Mouse (Mus musculus): ENCODE data around the gene Asxl2. TPM values are rescaled to one million over a fixed set of nuclear protein-coding genes. Genes with fewer than 3 reads are reported as not detected.
A peak's percentile ranks its signal among the peaks of the same experiment; 100 is the strongest.

Gene Asxl2
- polyA plus RNA-seq, 1 experiment: 42.1 TPM

DNA sequence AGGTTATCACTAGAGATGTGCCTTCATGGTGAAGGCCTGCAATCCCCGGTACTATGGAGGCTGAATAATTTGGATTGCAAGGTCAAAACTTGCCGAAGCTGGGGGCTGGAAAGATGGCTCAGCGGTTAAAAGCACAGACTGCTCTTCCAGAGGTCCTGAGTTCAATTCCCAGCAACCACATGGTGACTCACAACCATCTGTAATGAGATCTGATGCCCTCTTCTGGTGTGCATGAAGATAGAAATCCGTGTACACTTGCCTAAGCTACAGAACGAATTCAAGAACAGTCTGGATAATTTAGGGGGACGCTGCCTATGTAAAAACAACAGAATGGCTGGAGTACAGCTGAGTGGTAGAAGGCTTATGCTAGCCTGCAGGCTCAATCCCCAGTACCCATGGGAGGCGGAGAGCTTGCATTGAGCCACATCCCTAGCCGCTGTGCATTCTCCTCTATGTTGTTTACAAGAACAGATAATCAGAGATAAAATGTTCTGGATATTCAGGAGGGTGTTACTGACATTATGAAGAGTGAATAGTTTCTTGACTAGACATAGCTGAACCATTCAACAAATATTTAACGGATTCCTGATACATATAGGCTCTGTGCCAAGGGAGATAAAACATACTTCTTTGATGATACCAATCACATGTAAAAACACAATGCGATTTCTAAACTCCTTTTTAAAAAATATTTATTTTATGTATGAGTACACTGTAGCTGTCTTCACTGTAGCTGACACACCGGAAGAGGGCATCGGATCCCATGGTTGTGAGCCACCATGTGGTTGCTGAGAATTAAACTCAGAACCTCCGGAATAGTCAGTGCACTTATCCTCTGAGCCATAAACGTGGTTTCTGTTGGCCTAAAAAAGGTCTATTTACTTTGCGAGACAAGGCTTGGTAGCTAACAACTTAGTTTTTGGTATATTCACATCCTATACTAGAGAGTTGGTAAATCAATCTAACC, 999 bp upstream of the Asxl2 start:
- no peak for TF ChIP-seq POLR2A (IDR thresholded peaks at IDR 0.05; ENCODE audit: borderline replicate concordance, low read depth, low read length)
- peak overlapping the region; percentile 93 for H3K27ac ChIP-seq (ENCODE audit: insufficient read depth, low read depth, low read length)
- peak overlapping the region; percentile 66 for H3K4me3 ChIP-seq (ENCODE audit: insufficient read depth, low read length)
- peaks cover 40% of the 10 kb centered on the region for H3K4me1 ChIP-seq (ENCODE audit: control insufficient read depth, insufficient read depth, low read length)

DNA sequence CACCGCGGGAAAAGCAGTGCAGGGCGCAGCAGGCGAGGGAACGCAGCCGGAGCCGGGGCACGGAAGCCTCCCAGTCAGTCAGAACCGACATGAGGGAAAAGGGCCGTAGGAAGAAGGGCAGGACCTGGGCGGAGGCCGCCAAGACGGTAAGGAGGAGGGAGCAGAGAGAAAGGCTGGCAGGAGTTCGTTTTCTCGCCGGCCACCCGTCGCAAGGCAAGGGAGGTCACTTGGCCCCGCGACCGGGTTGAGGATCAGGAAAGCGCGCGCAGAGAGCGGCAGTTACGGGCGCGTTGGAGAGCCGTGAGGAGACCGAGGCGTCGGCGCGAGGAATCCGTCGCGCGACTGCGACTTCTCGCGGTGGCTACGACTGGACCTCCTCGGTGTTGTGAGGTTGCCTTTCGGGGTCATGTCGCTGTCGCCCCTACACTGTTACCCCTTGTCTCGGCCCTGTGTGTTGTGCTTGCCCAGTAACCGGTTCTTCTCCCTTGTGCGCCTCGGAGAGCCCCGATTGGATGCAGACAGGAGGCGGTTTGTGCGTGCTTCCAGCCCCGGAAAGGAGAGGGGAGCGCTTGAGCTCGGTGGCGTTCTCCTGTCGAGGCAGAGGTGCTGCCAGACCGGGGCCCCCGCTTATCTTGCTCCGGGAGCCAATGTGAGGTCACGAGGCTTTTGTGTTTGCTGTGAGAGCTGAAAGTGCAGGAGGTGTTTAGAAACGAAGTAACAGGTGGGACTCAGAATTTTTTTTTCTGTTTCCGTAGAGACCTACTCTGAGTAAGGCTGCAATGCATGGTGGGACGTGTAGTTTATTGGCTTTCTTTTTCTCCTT, 621 bp downstream of the Asxl2 start:
- TF ChIP-seq POLR2A (IDR thresholded peaks at IDR 0.05; ENCODE audit: borderline replicate concordance, low read depth, low read length) (no peak), CTCF (IDR thresholded peaks at IDR 0.05; ENCODE audit: low read depth, low read length) (0 out of 2 replicates have a peak, but pooled peaks have one; percentile 8)
- peaks cover 35% of the 10 kb centered on the region for H3K4me1 ChIP-seq (ENCODE audit: control insufficient read depth, insufficient read depth, low read length)
- peak overlapping the region; percentile 91 for H3K4me3 ChIP-seq (ENCODE audit: insufficient read depth, low read length)
- peak overlapping the region; percentile 93 for H3K27ac ChIP-seq (ENCODE audit: insufficient read depth, low read depth, low read length)

DNA sequence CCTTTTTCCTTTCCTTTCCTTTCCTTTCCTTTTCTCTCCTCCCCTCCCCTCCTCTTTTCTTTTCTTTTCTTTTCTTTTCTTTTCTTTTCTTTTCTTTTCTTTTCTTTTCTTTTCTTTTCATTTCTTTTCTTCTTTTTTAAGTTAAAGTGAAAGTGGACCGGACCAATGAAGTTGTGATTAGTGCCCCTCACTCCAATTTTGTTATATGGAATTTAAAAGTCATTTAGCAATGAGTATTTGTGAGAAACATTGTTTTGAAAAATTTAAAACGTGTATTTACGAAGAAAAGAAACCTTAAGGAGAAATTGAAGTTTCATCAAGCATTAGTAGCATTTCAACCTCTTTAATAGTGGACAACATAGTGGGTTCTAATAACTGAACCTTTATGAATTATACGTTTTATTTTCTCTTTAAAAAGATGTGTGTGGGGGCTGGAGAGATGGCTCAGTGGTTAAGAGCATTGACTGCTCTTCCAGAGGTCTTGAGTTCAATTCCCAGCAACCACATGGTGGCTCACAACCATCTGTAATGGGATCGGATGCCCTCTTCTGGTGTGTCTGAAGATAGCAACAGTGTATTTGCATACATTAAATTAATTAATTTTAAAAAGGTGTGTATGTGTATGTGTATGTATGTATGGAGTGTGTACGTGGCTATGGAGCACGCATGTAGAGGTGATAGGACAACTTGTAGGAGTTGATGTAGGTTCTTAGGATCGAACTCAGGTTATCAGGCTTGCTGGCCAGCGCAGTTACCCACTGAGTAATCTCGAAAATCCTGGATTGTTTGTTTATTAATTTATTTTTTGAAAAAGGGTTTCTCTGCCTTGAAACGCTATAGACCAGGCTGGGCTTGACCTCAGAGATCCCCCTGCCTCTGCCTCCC, 1.5 kb downstream of the Asxl2 start:
- H3K4me1 ChIP-seq (ENCODE audit: control insufficient read depth, insufficient read depth, low read length): peaks cover 28% of the 10 kb centered on the region
- TF ChIP-seq POLR2A (IDR thresholded peaks at IDR 0.05; ENCODE audit: borderline replicate concordance, low read depth, low read length) (no peak), CTCF (IDR thresholded peaks at IDR 0.05; ENCODE audit: low read depth, low read length) (no peak)
- no peak overlapping the region; the same call in 1 of the 2 replicates for H3K27ac ChIP-seq (ENCODE audit: insufficient read depth, low read depth, low read length)
- peak overlapping the region; percentile 91 for H3K4me3 ChIP-seq (ENCODE audit: insufficient read depth, low read length)

DNA sequence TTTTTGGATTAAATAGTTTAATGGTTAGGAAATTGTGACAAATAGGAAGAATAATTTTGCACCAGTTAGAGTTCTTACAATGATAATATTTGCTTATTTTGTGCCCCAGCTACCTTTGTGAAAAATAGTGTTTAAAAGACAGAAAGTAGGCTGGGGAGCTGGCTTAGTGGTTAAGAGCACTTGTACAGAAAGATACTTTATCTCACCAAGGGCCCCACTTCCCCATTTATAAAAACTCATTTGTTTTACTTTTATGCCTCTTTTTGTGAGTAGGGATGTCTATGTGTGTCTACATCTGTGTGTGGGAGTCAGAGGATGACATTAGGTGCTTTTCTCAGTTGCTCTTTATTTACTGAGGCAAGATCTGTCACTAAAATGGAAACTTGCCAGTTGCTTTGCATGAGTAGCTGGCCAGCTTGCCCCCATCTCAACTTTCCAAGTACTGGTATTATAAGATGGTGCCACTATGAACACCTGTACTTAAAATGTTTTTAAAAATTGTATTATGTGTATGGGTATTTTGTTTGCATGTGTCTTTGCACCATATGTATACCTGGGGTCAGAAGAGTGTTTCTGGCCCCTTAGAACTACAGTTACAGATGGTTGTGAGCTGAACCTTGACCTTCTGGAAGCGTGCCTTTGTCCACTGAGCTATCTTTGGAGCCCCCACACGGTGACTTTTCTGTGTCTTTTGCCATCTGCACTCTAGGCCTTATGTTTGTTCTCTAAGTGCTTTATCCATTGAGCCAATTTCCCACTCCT, 3.2 kb downstream of the Asxl2 start:
- no peak overlapping the region for H3K4me3 ChIP-seq (ENCODE audit: insufficient read depth, low read length)
- H3K27ac ChIP-seq (ENCODE audit: insufficient read depth, low read depth, low read length): no peak overlapping the region
- TF ChIP-seq CTCF (IDR thresholded peaks at IDR 0.05; ENCODE audit: low read depth, low read length): no peak
- no peak for TF ChIP-seq POLR2A (IDR thresholded peaks at IDR 0.05; ENCODE audit: borderline replicate concordance, low read depth, low read length)
- H3K4me1 ChIP-seq (ENCODE audit: control insufficient read depth, insufficient read depth, low read length): peaks cover 36% of the 10 kb centered on the region

DNA sequence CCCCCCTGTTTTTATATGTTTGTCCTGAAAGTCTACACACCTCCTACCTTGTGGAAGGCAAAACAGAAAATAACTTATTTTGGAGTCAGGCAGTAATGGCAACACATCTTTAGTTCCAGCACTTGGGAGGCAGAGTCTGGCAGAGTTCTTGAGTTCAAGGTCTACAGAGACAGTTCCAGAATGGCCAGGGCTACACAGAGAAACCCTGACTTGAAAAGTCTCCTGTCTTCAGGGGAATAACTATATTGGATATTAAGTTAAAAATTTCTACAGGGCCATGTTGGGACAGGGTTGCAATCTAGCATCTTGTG, 3.7 kb downstream of the Asxl2 start:
- no peak for TF ChIP-seq CTCF (IDR thresholded peaks at IDR 0.05; ENCODE audit: low read depth, low read length)
- no peak for TF ChIP-seq POLR2A (IDR thresholded peaks at IDR 0.05; ENCODE audit: borderline replicate concordance, low read depth, low read length)
- no peak overlapping the region for H3K4me3 ChIP-seq (ENCODE audit: insufficient read depth, low read length)
- H3K4me1 ChIP-seq (ENCODE audit: control insufficient read depth, insufficient read depth, low read length): peaks cover 31% of the 10 kb centered on the region
- H3K27ac ChIP-seq (ENCODE audit: insufficient read depth, low read depth, low read length): no peak overlapping the region

DNA sequence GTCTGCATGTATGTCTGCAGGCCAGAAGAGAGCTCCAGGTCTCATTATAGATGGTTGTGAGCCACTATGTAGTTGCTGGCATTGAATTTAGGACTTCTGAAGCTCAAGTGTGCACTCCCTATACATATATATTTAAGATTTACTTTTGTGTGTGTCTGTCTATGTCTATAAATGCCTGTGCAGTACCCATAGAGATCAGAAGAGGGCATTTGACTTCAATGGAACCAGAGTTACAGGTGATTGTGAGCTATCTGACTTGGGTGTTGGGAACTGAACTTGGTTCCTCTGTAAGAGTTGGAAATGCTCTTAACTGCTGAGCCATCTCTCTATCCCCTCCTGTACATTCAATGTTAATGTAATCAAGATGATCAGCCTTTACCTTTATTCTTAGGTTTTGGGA, 4.3 kb downstream of the Asxl2 start:
- peaks cover 29% of the 10 kb centered on the region for H3K4me1 ChIP-seq (ENCODE audit: control insufficient read depth, insufficient read depth, low read length)
- H3K4me3 ChIP-seq (ENCODE audit: insufficient read depth, low read length): no peak overlapping the region
- no peak overlapping the region for H3K27ac ChIP-seq (ENCODE audit: insufficient read depth, low read depth, low read length)
- TF ChIP-seq CTCF (IDR thresholded peaks at IDR 0.05; ENCODE audit: low read depth, low read length) (no peak), POLR2A (IDR thresholded peaks at IDR 0.05; ENCODE audit: borderline replicate concordance, low read depth, low read length) (no peak)

DNA sequence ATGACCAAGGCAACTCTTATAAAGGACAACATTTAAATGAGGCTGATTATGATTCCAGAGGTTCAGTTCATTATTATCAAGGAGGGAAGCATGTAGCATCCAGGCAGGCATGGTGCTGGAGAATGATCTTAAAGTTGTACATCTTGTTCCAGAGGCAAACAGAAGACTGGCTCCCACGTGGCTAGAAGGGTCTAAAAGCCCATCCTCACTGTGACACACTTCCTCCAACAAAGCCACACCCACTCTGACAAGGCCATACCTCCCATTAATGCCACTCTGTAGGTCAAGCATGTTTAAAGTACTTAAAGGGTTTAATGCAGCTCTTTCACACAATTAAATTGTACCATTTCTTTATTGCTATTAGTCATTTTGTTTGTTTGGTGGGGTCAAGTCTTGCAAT, 7.1 kb downstream of the Asxl2 start:
- H3K4me1 ChIP-seq (ENCODE audit: control insufficient read depth, insufficient read depth, low read length): peaks cover 40% of the 10 kb centered on the region
- TF ChIP-seq CTCF (IDR thresholded peaks at IDR 0.05; ENCODE audit: low read depth, low read length) (no peak), POLR2A (IDR thresholded peaks at IDR 0.05; ENCODE audit: borderline replicate concordance, low read depth, low read length) (no peak)
- H3K4me3 ChIP-seq (ENCODE audit: insufficient read depth, low read length): no peak overlapping the region
- no peak overlapping the region for H3K27ac ChIP-seq (ENCODE audit: insufficient read depth, low read depth, low read length)

DNA sequence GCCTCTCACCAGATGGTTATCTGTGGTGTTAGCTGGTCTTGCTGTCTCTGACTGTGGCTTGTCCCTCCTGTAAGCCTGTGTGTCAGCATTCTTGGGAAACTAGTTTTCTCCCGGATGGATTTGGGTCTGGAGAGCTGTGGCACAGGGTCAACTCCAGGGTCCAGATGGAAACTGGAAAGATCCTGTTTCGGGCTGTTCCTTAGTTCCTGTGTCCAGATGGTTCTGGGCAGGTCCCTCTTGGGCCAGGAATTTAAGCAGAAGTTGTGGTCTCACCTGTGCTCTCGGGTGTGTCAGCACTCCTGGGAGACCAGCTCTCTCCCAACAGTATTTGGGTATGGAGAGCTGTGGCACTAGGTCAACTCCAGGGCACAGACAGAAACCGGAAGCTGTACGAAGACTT, 9.8 kb downstream of the Asxl2 start:
- TF ChIP-seq CTCF (IDR thresholded peaks at IDR 0.05; ENCODE audit: low read depth, low read length): no peak
- TF ChIP-seq POLR2A (IDR thresholded peaks at IDR 0.05; ENCODE audit: borderline replicate concordance, low read depth, low read length): no peak
- H3K4me1 ChIP-seq (ENCODE audit: control insufficient read depth, insufficient read depth, low read length): peaks cover 39% of the 10 kb centered on the region
- H3K4me3 ChIP-seq (ENCODE audit: insufficient read depth, low read length): no peak overlapping the region
- no peak overlapping the region for H3K27ac ChIP-seq (ENCODE audit: insufficient read depth, low read depth, low read length)

DNA sequence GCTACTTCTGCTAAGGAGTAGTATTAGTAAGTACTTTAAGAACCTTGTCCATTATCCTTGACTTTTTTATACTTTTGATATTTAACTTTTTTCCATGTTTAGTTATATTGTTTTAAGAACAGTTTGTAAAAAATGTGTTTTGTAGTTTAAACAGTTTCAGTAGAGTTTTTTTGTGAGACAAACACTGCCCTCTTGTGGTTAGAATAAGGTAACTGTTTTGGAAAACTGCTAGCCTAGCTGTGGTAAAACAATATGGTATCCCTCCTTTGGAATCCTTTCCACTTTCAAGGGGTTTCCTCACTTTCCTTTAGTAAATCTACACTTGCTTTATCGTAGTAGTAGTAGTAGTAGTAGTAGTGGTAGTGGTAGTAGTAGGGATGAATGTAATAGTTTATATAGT, 11.2 kb downstream of the Asxl2 start:
- no peak for TF ChIP-seq POLR2A (IDR thresholded peaks at IDR 0.05; ENCODE audit: borderline replicate concordance, low read depth, low read length)
- H3K27ac ChIP-seq (ENCODE audit: insufficient read depth, low read depth, low read length): no peak overlapping the region
- H3K4me3 ChIP-seq (ENCODE audit: insufficient read depth, low read length): no peak overlapping the region
- H3K4me1 ChIP-seq (ENCODE audit: control insufficient read depth, insufficient read depth, low read length): peaks cover 36% of the 10 kb centered on the region
